Mouse (Mus musculus): ENCODE results near the gene Spata13.

Gene Spata13

DNA sequence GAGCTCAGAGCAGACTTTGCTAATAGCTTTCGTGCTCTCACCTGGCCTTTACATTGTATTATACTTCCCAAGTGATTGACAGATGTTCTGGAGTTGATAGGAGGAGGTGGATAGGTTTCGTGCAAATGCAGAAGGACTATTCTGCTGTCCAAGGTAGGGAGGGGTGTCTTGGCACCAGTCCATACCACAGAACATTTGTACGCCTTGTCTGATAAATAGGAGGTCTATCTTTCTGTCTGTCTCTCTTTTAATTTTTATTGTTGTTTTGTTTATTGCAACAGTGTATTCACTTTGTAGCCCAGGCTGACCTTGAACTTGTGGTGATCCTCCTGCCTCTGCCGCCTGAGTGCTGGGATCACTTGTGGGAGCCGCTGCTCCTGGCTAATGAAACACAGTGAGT, 163.8 kb downstream of the Spata13 start:
- DNase-seq = no peak

DNA sequence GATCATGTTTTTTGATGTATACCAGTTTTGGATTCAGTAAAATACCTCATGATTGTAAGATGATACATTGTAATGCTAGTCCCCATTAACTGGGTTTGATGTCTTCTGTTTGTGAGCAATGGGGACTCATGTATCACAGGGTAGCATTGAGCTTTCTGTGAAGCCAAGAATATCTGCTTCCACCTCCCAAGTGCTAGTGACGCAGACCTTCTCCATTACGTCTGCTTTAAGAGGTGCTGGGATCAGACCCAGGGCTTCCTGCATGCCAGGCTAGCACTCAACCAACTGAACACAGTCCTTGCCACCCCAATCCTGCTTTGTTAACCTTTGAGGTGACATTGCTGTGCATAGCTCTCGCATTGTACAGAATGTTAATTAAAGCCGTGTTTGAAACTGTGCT, 164.9 kb downstream of the Spata13 start:
- DNase-seq = no peak

DNA sequence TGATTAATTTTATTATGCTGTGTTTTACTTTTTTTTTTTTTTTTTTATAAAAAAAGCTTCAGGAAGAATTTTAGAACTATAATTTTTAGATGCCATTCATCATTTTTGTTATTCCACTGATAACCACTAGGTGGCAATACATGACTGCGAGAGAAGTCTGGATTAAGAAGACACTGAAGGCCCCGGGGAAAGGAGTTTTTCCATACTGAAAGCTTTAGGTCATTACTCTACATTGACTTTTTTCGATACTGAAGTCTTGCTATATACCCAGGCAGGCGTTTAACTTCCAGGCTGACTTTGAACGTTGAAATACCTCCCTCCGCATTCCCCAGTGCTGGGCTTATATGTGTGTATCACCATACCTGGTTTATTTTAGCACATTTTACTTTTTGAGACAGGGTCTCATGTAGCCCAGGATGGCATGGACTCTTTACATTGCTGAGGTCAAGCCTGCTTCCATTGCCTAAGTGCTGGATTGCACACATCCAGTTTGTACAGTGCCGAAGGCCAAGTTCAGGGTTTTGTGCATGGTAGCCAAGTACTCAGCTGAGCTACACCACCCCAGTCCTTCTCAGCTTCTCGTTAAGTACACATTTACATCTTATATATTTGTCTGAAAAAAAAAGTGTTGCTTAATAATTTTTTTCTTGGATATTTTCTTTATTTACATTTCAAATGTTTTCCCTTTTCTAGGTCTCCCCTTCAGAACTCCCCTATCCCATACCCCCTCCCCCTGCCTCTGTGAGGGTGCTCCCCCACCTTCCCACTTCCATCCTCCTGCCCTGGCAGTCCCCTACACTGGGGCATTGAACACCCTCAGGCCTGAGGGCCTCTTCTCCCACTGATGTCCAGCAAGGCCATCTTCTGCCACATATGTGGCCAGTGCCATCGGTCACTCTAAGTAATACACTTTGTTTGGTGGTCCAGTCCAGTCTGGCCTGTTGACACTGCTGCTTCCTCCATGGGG, 166.2 kb downstream of the Spata13 start:
- DNase-seq = no peak

DNA sequence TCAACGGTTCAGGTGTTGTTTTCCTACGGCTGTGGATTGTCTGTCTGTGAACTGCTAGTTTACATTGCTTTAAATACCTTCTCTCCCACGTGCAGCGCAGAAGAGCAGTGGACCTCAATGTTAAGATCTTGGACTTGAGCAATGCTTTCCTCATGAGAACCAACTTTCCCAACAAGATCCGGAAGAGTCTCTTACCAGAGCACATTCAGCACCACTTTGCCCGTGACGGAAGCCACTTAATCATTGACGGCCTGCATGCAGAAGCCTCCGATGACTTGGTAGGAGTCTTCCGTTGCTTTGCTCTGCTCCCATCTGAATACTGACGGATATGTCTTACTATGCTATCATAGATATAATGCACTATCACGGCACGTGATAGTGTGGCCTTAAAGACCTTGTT, 168.2 kb downstream of the Spata13 start:
- no peak for DNase-seq

DNA sequence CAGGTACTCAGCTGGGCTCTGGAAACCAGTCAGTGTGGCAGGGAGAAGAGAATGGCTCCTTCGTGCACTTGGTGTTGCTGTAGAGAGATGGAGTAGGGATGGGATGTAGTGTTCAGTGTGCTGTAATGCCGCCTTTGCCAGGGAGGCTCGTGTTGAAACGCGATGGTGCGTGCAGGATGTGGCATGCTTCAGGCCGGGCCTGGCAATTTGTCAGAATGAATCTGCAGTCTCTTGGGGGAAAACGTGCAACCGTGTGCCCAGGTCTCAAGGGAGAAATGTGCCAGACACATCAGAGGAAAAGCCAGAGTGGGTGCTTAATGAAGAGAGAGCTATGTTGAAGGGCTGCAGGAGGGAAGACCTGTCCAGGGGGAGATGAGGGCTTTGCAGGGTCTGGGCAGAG, 171.2 kb downstream of the Spata13 start:
- DNase-seq = no peak

DNA sequence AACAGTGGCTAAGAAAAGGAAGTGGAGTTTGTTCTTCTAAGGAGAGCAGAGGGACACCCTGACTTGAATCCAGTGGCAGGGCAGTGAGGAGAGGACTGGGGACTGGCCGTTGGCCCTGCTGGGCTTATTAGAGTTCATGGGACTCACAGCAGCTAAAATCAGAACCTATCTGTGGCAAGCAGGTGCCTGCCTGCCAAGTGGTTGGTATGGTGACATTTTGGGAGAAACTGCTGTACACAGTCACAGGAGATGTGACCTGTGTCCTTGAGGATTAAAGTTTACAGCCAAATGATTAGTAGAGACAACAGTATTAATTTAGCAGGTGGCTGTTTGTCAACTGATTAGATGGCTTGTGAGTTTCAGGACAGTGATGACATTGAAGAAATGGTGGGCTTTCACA, 172.1 kb downstream of the Spata13 start:
- DNase-seq = no peak

DNA sequence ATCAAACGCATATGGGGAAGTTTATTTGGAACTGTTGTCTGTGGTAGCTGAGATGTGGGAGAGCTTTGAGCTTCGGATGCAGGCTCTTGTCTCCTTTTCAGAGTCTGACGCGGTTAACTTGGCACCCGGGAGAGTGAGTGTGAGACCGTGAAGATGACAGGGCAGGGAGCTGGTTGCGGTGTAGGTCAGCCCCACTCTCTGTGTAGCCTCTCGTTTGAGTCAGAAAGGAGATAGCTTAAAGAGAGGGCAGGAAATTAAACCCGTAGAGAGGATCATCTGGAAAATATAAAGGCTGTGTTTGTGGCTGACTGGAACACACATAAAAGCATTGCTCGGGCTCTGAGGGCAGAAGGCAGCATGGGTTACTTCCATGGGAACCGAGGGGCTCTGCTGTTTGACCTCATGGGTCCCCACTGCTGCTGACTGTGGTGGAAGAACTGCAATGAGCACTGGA, 173.1 kb downstream of the Spata13 start:
- no peak for DNase-seq

DNA sequence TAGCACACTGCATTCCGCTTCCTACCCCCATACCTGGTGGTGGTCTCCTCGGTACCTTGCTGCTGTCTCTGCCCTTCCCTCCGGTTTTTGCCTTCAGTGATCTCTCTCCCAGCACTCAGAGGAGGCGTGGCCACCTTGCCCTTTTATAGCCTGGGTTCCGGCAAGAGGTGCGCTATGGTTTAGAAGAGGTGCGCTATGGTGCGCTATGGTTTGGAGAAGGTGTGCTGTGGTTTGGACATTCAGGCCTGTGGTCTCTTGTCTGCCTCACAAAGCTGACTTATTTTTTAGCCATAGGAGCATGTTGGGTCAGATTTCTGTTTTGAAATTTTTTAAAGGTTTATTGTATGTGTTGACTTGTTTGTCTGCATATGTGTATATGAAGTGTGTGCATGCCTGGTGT, 176.1 kb downstream of the Spata13 start:
- DNase-seq = no peak

DNA sequence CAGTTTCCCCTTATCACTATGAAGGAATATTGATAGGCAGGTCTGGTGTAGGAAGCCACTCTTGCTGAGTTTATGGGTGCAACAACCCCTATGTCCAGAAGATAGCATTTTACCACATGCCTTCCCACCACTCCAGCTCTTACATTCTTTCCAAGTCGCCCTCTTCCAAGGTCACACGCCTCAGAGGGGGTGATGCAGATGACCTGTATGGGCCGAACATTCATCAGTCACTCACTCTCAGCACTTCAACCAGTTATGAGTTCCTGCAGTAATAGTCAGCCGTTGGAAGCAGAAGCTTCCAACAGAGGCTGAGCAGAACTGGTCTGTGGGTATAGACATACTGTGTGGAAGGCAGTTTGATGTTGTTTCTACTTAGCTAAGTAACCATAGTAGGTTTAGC, 177.7 kb downstream of the Spata13 start:
- DNase-seq = no peak
